Mouse (Mus musculus) kidney, postnatal 4 days (tissue): Measurements from ENCODE around the gene Wdr62.
"Not testable (repeated sequence)": the region's sequence is repeated elsewhere in the genome, so short reads cannot be mapped to it uniquely, and the experiment has no call there.

Experiments used
- DNase-seq, 2 experiments: peaks; one replicate each; pipeline ENCODE4 v3.0.0; 2021; ENCODE audit warnings: mixed read lengths in 2 of 2

The Wdr62 gene

DNA sequence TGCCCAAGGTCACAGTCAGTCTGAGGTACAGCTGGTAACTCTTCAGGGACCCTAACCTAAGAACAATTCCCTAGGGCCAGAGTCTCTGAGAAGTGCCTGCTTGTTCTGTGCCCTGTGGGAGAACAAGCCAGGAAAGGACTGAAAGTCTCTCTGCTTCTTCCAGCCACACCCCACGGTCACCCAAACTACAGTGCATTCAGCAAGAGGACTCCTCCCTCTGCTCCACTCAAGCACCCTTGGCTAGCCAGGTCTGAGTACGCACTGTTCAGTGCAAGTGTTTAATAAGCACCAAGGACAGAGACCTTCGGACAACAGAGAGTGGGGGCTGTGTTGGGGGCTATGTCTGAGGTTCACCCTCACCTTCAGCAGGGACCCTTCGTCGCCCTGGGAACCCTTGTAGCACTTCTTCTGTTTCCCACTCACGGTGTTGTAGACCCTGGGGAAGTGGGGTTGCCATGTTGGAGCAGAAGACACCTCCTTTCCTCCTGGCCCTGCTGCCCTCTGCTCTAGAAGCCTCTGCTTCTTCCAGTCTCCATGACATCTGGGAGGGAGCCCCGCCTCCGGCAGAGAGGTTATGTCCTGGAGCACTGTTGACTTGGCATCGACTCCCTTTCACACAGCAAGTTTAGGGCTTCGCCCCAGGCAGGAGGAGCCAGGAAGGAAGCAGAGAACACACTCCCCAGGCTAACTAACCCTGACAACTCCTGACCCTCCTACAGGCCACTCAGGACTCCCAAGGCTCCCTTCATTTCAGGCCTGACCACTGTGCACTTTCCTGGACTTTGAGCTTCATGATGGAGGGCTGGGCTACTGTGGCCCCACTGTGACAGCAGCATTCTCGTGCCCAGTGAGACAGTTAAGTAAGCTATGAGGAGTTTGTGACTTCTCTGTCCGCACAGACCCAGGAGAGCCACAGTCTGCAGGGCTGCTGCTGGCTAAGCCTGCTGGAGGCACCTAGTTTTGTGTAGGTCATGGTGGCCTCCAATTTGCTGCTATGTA, 28.0 kb downstream of the Wdr62 start:
- peak; percentile 8 to 27 for DNase-seq

- DNase-seq: not testable (repeated sequence)
These were observed 42.8 kb downstream of the Wdr62 start for GRCm38 (mm10) chr7:30237374-30237773.

DNA sequence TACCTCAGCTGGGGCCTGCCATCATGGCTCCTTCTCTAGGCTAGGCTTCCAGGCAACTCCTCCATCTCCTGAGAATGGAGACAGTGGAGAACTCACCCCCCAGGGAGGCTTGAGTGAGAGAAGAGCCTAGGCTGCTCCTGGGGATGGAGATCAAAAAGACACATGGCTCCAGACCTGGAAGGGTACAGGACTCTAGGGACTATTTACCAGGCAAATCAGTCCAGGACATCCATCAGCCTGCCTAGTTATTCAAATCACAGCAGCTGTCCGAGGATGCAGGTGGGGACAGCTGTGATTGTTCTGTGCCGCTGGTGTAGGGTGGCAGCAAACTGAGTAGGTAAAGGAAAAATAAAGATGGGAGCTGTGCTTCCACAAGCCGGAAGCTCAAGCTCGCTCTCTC, 44.6 kb downstream of the Wdr62 start, which contains the start of gene Ovol3:
Gene Ovol3 (minus strand): TSS at position 101 of the 400 bp plus-strand sequence.
- DNase-seq: no peak

DNA sequence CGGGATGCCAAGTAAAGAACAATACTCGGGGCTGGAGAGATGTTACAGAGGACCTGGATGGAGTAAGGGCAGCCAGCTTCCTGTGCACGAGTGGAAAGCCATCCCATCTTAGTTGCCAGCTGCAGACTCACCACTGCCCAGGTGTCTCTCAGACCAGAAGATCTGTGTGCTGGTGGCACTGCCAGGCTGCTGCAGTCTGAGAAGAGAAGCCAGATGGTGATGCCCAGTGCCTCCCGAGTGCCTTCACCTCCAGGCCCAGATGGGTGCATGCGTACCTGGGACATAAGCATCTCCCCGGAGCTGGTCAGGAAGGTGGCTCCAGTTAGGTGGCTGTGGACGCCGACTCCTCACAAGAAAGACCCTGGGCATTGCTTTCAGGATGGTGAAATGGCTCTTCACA, 45.1 kb downstream of the Wdr62 start:
- DNase-seq: no peak

DNA sequence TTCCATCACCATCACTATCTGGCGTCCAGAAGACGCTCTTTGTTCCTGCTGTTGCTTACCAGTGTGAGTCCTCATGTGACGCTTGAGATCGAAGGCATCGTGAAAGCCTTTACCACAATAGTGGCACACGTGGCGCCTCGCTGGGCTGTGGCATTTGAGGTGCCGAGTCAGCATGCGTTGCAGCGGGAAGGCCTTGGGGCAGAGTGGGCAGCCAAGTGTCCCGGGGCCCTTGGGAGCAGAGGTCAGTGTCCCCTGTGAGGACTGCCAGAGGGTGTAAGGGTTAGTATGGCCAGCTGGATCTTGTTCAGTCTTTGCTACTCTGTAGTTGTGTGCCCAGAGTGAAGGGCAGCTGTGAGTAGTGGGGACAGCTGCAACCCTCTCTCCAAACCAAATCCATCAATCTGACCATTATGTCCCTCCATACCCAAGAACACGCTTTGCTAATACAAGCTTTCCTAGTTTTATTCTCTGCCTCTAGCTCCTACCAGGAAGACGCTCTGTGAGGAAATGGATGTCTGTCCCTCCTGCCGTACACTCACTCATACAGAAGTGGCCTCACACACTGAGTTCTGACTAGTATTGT, 45.9 kb downstream of the Wdr62 start:
- DNase-seq: peak; percentile 26 to 61

- peak in 1 of 2 experiments; percentile 22 for DNase-seq
These were observed 46.8 kb downstream of the Wdr62 start for GRCm38 (mm10) chr7:30233387-30233786.

GRCm38 (mm10) chr7:30232631-30233148, 47.5 kb downstream of the Wdr62 start:
- DNase-seq: peak; percentile 81 to 88

DNA sequence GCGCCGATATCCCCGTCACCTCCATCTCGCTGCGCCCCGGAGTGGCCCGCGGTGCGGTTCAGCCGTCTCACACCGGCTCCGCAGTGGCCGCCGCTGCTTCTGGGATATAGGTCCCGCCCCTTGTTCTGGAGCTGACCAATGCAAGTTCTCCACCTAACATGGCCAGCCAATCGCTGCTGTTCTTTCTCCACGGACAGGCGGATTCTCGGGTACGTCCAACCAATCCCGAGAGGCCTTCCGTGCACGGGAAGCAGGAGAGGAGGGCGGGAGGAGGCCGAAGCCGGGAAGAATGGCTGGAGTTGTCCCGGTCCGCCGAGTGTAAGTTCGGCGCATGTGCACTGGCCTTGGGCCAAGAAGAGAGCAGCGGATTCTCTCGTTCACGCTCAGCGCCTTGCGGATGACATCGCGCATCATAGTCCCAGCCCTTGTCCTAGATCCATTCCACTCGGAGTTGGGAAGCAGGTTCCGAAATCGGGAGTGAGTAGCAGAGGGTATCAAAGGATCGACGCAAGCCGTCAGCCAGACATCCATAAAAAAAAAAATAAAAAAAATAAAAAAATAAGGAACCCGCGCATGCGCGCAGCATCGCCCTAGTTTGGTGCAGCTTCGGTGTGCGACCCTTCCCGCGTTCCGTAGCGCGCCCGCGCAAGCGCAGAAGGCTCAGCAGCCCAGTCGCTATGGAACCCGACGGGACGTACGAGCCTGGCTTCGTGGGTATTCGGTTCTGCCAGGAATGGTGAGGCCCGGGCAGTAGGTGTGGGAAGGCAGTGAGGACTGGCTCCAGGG, 48.4 kb downstream of the Wdr62 start, which contains the start of the genes Polr2i and Tbcb:
Gene Polr2i (plus strand): TSS at position 280 of the 786 bp plus-strand sequence.
Gene Tbcb (minus strand): TSS at position 604 of the 786 bp plus-strand sequence.
- peak; percentile 98 to 99 for DNase-seq

GRCm38 (mm10) chr7:30231328-30231668, 48.9 kb downstream of the Wdr62 start:
- DNase-seq: no peak

- no peak for DNase-seq
These were observed 56.0 kb downstream of the Wdr62 start for GRCm38 (mm10) chr7:30224206-30224605.

DNA sequence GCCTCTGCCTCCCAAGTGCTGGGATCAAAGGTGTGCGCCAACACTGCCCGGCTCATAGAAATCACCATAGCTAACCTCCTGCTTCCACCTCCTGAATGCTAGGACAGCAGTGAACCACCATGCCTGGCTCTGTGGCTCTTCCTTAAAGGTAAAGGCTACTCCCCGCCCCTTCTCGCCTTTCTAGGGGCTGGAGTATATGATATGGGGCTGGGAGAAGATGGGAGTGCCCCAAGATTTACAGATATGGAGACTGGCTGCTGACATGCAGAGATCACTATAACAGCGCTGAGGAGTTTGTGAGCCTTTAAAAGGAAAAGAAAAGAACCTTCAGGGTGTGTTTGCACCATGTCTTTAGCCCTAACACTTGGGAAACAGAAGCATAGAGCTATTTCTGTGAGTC, 58.0 kb downstream of the Wdr62 start:
- no peak for DNase-seq

- DNase-seq: no peak
These were observed 58.8 kb downstream of the Wdr62 start for GRCm38 (mm10) chr7:30221433-30221832.

DNA sequence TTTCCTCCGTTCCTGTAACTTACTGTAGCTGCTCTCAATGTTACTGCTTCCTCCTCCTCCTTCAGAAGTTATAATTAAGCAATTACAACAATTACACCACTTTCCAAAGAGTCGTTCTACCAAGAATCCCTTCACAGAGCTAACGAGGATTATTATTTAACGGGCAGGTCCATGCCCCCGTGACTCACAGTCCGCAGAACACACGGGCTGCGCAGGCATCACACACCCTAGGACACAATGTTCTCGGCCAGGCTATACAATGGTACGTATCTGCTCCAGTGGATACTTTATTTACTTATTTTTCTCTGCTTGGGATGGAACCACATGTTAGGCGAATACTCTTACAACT, 60.2 kb downstream of the Wdr62 start:
- DNase-seq: peak in 1 of 2 experiments; percentile 39

GRCm38 (mm10) chr7:30219293-30220007, 60.8 kb downstream of the Wdr62 start:
- DNase-seq: peak; percentile 84 to 88

- no peak for DNase-seq
These were observed 62.9 kb downstream of the Wdr62 start for GRCm38 (mm10) chr7:30217277-30217676.

DNA sequence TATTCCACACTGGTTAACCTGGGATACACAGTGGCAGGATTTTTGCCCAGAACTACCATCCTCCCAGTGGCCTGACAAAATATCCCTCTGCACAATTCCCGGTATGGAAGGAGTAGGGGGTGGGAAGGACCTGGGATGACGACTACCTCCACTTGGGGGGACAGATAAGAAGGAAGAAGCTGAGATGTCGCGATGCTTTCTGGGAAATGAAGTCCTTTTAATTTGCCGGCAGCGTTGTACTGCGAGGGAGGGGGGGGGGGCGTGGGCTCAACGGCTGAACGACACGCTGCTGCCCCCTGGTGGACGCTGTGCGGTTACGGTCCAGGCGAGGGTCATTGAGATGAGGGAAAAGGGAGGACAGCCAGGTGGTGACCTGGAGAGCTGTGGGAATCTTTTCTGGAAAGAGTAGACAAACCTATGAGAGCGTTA, 63.5 kb downstream of the Wdr62 start:
- DNase-seq: peak; percentile 89 to 90

DNA sequence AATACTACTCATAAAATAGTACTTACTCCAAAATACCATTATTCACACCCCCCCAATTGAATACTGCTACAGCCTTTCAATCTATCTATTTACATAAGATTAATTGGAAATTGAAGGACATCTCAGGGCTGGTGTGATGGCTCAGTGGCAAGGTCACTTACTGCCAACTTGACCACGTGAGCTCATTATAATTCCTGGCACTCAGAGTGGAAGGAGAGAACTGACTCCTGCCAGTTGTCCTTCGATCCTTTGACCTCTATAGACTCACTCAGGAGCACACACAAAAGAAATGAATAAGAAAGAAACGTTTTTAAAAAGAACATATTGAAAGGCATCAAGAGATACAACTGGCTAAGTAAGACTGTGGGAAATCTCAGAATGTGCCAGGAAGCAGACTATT, 64.3 kb downstream of the Wdr62 start:
- DNase-seq: no peak

DNA sequence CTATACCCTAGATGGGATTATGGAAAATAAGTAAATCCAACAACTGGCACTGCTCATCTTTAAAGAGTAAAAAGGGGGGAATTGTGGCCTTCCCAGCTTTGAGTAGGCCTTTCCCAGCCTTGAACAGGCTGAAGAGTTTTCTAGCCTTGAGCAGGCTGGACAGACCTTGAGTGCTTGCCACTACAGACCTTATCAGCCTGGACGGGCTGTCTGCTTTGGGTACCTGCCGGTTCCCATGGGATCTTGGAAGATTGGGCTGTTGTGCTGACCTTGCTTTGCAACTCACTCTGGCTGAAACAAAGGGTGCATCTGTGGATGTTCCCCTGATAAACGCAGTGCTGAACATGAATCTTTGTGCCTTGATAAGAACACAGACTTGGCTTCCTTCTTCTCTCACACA, 66.3 kb downstream of the Wdr62 start:
- no peak for DNase-seq

GRCm38 (mm10) chr7:30211025-30211424, 69.2 kb downstream of the Wdr62 start:
- DNase-seq: no peak

DNA sequence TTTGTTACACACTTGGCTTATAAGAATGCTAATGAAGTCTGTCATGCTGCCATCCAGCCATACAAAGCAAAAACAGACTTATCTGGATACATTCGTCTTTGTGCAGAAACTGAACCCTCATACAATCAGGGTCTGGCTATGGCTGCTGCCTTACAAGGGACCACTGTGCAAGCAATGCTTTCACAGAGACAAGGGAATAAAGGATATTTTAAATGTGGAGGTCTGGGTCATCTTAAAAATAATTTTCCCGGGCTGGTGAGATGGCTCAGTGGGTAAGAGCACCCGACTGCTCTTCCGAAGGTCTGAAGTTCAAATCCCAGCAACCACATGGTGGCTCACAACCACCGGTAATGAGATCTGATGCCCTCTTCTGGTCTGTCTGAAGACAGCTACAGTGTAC, 73.9 kb downstream of the Wdr62 start:
- not testable (repeated sequence) for DNase-seq

DNA sequence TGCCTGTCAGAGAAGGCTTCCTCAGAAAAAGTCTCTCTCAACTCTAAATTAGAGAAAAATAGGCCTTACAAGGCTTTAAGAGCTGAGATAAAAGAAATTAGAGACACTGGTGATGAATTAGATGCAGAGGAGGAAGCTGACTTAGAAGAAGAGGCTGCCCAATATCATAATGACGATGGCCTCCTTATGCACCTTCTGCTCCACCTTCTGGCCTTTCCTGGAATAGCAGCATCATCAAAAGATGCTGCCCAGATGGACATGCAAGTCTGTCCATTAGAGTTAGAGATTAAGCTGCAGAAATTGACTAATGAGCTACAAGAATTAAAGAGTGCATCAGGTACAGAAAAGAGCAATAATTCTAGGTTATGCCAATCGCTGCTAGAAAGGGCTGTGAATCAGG, 74.8 kb downstream of the Wdr62 start:
- peak; percentile 74 to 81 for DNase-seq

GRCm38 (mm10) chr7:30204380-30204779, 75.8 kb downstream of the Wdr62 start:
- no peak for DNase-seq
